Mouse (Mus musculus) embryonic facial prominence, embryonic 11.5 days (tissue): ENCODE results near the gene Kctd4. TPM values are rescaled to one million over a fixed set of nuclear protein-coding genes. Genes with fewer than 3 reads are reported as not detected.

Source experiments
- ATAC-seq: fragments of 200-750 bp; cut with Nextera tagmentation; replicated peaks from 2 replicates; pipeline ENCODE4 v1.8.0; 2017; ENCODE audit warnings: low read depth; ENCODE audit not compliant: insufficient number of reproducible peaks, low FRiP score, low TSS enrichment
- DNase-seq: peaks from one replicate; pipeline ENCODE4 v3.0.0-alpha.2; 2015; ENCODE audit warnings: low spot score
- H3K27ac ChIP-seq: fragments of 300-500 bp; sonication (generic); replicated peaks from 2 replicates; pipeline ENCODE4 v1.5.1; 2014; ENCODE audit warnings: mild to moderate bottlenecking, low read depth, low read length, control low read depth
- H3K27me3 ChIP-seq: fragments of 300-500 bp; sonication (generic); 2 replicates; pipeline ENCODE4 v1.6.1; 2014; ENCODE audit warnings: mild to moderate bottlenecking, low read length, moderate library complexity, mixed read lengths; ENCODE audit not compliant: control insufficient read depth, insufficient read depth
- H3K36me3 ChIP-seq: fragments of 300-500 bp; sonication (generic); replicated peaks from 2 replicates; pipeline ENCODE4 v1.6.1; 2014; ENCODE audit warnings: low read depth, mild to moderate bottlenecking, low read length, moderate library complexity, mixed read lengths; ENCODE audit not compliant: control insufficient read depth, insufficient read depth
- H3K4me1 ChIP-seq: fragments of 300-500 bp; sonication (generic); 2 replicates; pipeline ENCODE4 v1.6.1; 2014; ENCODE audit warnings: low read length, mixed read lengths; ENCODE audit not compliant: control insufficient read depth, insufficient read depth
- H3K4me2 ChIP-seq: fragments of 300-500 bp; sonication (generic); 2 replicates; pipeline ENCODE4 v1.6.1; 2014; ENCODE audit warnings: low read depth, mild to moderate bottlenecking, control low read depth, low read length, moderate library complexity
- H3K4me3 ChIP-seq: fragments of 300-500 bp; sonication (generic); 2 replicates; pipeline ENCODE4 v1.5.1; 2014; ENCODE audit warnings: low read depth, low read length, control low read depth
- H3K9ac ChIP-seq: fragments of 300-500 bp; sonication (generic); replicated peaks from 2 replicates; pipeline ENCODE4 v1.6.1; 2014; ENCODE audit warnings: mild to moderate bottlenecking, control low read depth, low read length
- H3K9me3 ChIP-seq: fragments of 300-500 bp; sonication (generic); replicated peaks from 2 replicates; pipeline ENCODE4 v1.6.1; 2016; ENCODE audit warnings: mild to moderate bottlenecking, low read length, inconsistent platforms, mixed read lengths; ENCODE audit not compliant: control insufficient read depth
- WGBS: fragments of 180-500 bp; shearing (Covaris S2); extraction: QIAGEN DNeasy Blood & Tissue Kit; methylation state at CpG from one replicate; pipeline ENCODE4 v1.1.7; 2014; 5-methylcytosine and 5-hydroxymethylcytosine counted together
- polyA plus RNA-seq: library from polyadenylated mRNA; unstranded; fragments of >200 nt; fragmentation: Nextera tagmentation; extraction: Ambion mirVana; gene quantifications from 2 replicates; pipeline ENCODE4 v1.2.1, GENCODE M21; 2014

Gene Kctd4
- polyA plus RNA-seq, 1 experiment from 2014 or later = 0.34 TPM

GRCm38 (mm10) chr14:76011062-76011457 lies 56.3 kb downstream of the Kctd4 start:
- Histone ChIP-seq H3K27ac (no peak overlapping the region), H3K4me1 (no peaks in the 10 kb centered on the region)
- WGBS = 26% methylated on average over 7 of the region's 7 CpGs

GRCm38 (mm10) chr14:76014331-76014730 lies 59.5 kb downstream of the Kctd4 start:
- Histone ChIP-seq H3K4me2 (no peak overlapping the region), H3K36me3 (no peaks in the 10 kb centered on the region), H3K27me3 (no peaks in the 10 kb centered on the region), H3K9ac (no peak overlapping the region), H3K27ac (no peak overlapping the region), H3K4me3 (no peak overlapping the region), H3K9me3 (no peaks in the 10 kb centered on the region), H3K4me1 (no peaks in the 10 kb centered on the region)
- no peak for DNase-seq
- ATAC-seq = no peak
- WGBS = 64% methylated on average over 2 of the region's 2 CpGs

More at GRCm38 (mm10) chr14:76011062-76011457, 56.3 kb downstream of the Kctd4 start:
- ATAC-seq (peak; percentile 53), DNase-seq (peak; percentile 6)
- no peaks in the 10 kb centered on the region for H3K36me3 ChIP-seq
- peak overlapping the region; percentile 91; the same call in 1 of the 2 replicates for H3K4me3 ChIP-seq
- H3K9me3 ChIP-seq = no peaks in the 10 kb centered on the region
- no peak overlapping the region for H3K9ac ChIP-seq
- no peaks in the 10 kb centered on the region for H3K27me3 ChIP-seq
- peak overlapping the region; percentile 45 for H3K4me2 ChIP-seq

Other genes with a start within 250 kb of the Kctd4 start
- gene Cog3, start 200.5 kb upstream of the Kctd4 start, polyA plus RNA-seq = 26.5 and 27.2 TPM in 2 replicates
- 6.1 and 7.4 TPM in 2 replicates for gene Slc25a30, start 168.0 kb upstream of the Kctd4 start, polyA plus RNA-seq
- gene Tpt1, start 109.9 kb upstream of the Kctd4 start, polyA plus RNA-seq = 1,068 and 1,141 TPM in 2 replicates
- 55.9 and 56.3 TPM in 2 replicates for gene Gtf2f2, start 55.9 kb downstream of the Kctd4 start, polyA plus RNA-seq
- 15.3 and 17.4 TPM in 2 replicates for gene Gpalpp1, start 155.8 kb downstream of the Kctd4 start, polyA plus RNA-seq
- gene Nufip1, start 155.9 kb downstream of the Kctd4 start, polyA plus RNA-seq = 18.7 and 22.1 TPM in 2 replicates